Mouse (Mus musculus) C2C12 (cell line): ENCODE results near the gene Smo.

ENCODE experiments used
- CEBPB ChIP-seq: IDR thresholded peaks from one replicate; pipeline ENCODE4 v1.6.1; 2011; ENCODE audit warnings: low read depth, mild to moderate bottlenecking, control low read depth, moderate library complexity
- CTCF ChIP-seq: IDR thresholded peaks from one replicate; pipeline ENCODE4 v1.5.1; 2011; ENCODE audit not compliant: control insufficient read depth, insufficient read depth, insufficient read length
- MAX ChIP-seq: IDR thresholded peaks from one replicate; pipeline ENCODE4 v1.6.1; 2011; ENCODE audit warnings: mild to moderate bottlenecking, control low read depth
- MYOD1 ChIP-seq: IDR thresholded peaks from one replicate; pipeline ENCODE4 v1.6.1; 2011; ENCODE audit warnings: low read depth; ENCODE audit not compliant: control insufficient read depth, insufficient read length
- USF1 ChIP-seq: IDR thresholded peaks from one replicate; pipeline ENCODE4 v1.6.1; 2011; ENCODE audit warnings: low read depth, mild to moderate bottlenecking, control low read depth, moderate library complexity

DNA sequence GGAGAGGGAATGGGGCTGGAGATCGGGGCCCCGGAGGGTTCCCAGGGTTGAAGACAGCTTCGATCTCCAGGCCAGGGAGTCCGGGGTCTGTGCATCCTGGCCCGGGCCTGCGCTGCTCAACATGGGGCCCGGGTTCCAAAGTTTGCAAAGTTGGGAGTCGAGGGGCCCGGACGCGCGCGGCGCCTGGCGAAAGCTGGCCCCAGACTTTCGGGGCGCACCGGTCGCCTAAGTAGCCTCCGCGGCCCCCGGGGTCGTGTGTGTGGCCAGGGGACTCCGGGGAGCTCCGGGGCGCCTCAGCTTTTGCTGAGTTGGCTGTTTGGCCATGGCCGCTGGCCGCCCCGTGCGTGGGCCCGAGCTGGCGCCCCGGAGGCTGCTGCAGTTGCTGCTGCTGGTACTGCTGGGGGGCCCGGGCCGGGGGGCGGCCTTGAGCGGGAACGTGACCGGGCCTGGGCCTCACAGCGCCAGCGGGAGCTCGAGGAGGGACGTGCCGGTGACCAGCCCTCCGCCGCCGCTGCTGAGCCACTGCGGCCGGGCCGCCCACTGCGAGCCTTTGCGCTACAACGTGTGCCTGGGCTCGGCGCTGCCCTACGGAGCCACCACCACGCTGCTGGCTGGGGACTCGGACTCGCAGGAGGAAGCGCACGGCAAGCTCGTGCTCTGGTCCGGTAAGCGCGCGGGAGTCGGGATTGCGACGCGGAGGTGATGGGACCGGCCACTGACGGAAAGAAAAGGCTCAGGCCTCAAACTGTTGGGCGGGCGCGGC lies 567 bp downstream of the Smo start:
- TF ChIP-seq MYOD1: no peak
- TF ChIP-seq CTCF: no peak
- TF ChIP-seq MAX: peak; percentile 79
- no peak for TF ChIP-seq USF1
- no peak for TF ChIP-seq CEBPB
